Mouse (Mus musculus): Measurements from ENCODE around the gene Mov10. TPM values are rescaled to one million over a fixed set of nuclear protein-coding genes. Genes with fewer than 3 reads are reported as not detected.

Mov10 gene
- polyA plus RNA-seq, 1 experiment from 2014 or later = 13.8 TPM

DNA sequence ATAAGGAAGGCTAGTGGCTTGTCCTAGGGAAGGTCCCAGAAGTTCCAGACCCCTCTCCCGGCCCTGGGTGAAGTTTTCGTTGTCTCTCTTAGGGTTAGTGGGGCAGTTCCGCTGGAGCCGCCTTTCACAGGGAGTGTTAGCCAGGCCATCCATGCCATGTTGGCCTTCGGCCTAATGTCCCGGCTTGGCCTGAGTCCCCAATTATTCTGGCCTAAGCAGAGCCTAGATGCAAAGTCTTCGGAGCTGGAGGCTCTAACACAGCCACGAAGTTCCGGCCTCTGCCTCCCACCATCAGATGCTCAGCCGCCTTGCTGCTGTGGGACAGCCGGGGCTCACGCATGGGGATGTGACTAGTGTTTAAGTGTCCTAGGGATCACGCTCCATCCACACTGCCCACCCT is 28.5 kb downstream of the Mov10 start:
- WGBS = 42% methylated on average over 13 of the region's 13 CpGs
- peak overlapping the region; percentile 62 for H3K27ac ChIP-seq (replicated peaks)
- H3K4me3 ChIP-seq = peak overlapping the region; percentile 45
- peak overlapping the region; percentile 72 for H3K9ac ChIP-seq
- H3K4me1 ChIP-seq (replicated peaks) = peaks cover 66% of the 10 kb centered on the region
- H3K36me3 ChIP-seq = no peaks in the 10 kb centered on the region
- no peak for ATAC-seq (ENCODE audit: low read depth)
- peaks cover 24% of the 10 kb centered on the region for H3K27me3 ChIP-seq
- no peaks in the 10 kb centered on the region for H3K9me3 ChIP-seq
- H3K4me2 ChIP-seq = peak overlapping the region; percentile 86

GRCm38 (mm10) chr3:104789312-104789605 is 29.1 kb downstream of the Mov10 start:
- Histone ChIP-seq H3K4me2 (peak overlapping the region; percentile 86), H3K36me3 (no peaks in the 10 kb centered on the region), H3K4me1 (replicated peaks) (peaks cover 61% of the 10 kb centered on the region), H3K9me3 (no peaks in the 10 kb centered on the region), H3K4me3 (peak overlapping the region; percentile 45), H3K27me3 (peaks cover 30% of the 10 kb centered on the region), H3K27ac (replicated peaks) (peak overlapping the region; percentile 62), H3K9ac (peak overlapping the region; percentile 72)
- WGBS = 3% methylated on average over 10 of the region's 10 CpGs
- peak; percentile 24; the same call in 1 of the 2 replicates for ATAC-seq (ENCODE audit: low read depth)

DNA sequence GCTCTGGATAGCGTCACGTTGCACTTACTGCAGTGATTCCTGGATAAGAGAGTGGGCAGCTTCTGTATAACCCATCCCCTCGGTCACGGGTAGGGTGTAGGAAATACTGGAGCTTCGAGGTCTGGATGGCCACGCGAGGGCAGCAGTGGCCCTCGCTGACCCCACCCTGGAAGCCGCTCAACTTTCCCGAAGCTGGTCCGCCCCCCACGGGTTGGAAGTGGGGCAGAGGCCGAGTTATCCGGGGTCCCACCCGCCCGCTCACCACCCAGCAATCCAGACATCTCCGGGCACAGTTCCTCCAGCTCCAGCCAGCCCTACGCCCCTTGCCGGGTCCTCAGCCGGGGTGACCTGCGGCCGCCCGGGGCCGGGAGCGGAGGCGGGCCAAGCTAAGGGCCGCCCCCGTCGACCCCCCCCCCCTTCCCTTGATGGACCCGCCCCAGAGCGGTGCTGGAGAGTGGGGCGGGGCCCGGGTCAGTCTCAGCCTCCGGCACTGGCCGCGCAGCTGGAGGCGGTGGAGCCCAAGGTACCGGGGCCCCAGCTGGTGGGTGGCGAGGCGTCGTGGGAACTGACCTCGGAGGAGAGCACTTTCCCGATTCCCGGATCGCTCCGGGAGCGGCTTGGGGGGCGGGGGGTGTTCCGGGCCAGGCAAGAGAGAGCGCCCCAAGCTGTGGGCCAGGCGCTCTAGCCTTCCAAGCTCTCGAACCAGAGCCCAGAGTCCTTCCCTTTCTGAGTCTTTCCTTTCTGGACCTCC is 29.6 kb downstream of the Mov10 start:
- Histone ChIP-seq H3K4me2 (peak overlapping the region; percentile 86), H3K4me1 (replicated peaks) (peaks cover 55% of the 10 kb centered on the region), H3K4me3 (peak overlapping the region; percentile 45), H3K9me3 (no peaks in the 10 kb centered on the region), H3K27me3 (peaks cover 35% of the 10 kb centered on the region), H3K36me3 (no peaks in the 10 kb centered on the region), H3K27ac (replicated peaks) (peak overlapping the region; percentile 62), H3K9ac (peak overlapping the region; percentile 72)
- ATAC-seq (ENCODE audit: low read depth) = peak; percentile 84
- 0% methylated on average over 45 of the region's 52 CpGs for WGBS

DNA sequence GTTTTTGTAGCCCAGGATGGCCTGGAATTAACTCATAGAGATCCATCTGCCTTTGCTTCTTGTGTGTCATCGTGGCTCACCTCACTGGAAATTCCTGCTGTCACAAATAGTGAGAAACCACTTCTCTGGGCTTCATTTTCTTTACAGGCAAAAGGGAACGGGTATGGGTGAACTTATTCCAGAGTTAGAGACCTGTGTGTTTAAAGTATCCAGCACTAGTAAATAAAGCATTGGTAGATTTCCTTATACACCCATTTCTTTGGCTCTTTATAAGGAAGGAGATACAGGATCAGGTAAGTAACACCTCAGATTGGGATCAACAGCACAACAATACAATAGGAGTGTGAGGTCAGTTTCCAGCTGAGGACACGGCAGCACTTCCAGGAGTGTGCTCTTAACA is 30.3 kb downstream of the Mov10 start, which contains the start of gene Rhoc:
Gene Rhoc, plus strand, starts transcription at position 301 of the 400 bp plus-strand sequence.
- H3K4me3 ChIP-seq = peak within 1 kb of the TSS; percentile 45
- H3K27ac ChIP-seq (replicated peaks) = peak within 1 kb of the TSS; percentile 62
- H3K27me3 ChIP-seq = peaks cover 42% of the 10 kb centered on the region
- peak within 1 kb of the TSS; percentile 86 for H3K4me2 ChIP-seq
- WGBS = 39% methylated on average over 3 of the region's 3 CpGs
- H3K4me1 ChIP-seq (replicated peaks) = peaks cover 49% of the 10 kb centered on the region
- no peaks in the 10 kb centered on the region for H3K36me3 ChIP-seq
- ATAC-seq (ENCODE audit: low read depth) = no peak
- H3K9me3 ChIP-seq = no peaks in the 10 kb centered on the region
- peak within 1 kb of the TSS; percentile 72 for H3K9ac ChIP-seq

GRCm38 (mm10) chr3:104785284-104785683 is 33.1 kb downstream of the Mov10 start:
- Histone ChIP-seq H3K4me1 (replicated peaks) (peaks cover 42% of the 10 kb centered on the region), H3K9me3 (no peaks in the 10 kb centered on the region), H3K4me2 (no peak overlapping the region), H3K9ac (no peak overlapping the region), H3K27me3 (peaks cover 70% of the 10 kb centered on the region), H3K27ac (replicated peaks) (no peak overlapping the region), H3K4me3 (no peak overlapping the region), H3K36me3 (no peaks in the 10 kb centered on the region)
- no peak for ATAC-seq (ENCODE audit: low read depth)
- WGBS = 85% methylated on average over 6 of the region's 6 CpGs

- Histone ChIP-seq H3K9me3 (no peaks in the 10 kb centered on the region), H3K36me3 (no peaks in the 10 kb centered on the region), H3K27ac (replicated peaks) (no peak overlapping the region), H3K4me2 (no peak overlapping the region), H3K4me1 (replicated peaks) (peaks cover 29% of the 10 kb centered on the region), H3K4me3 (no peak overlapping the region), H3K9ac (no peak overlapping the region), H3K27me3 (peaks cover 71% of the 10 kb centered on the region)
- 40% methylated on average over 14 of the region's 14 CpGs for WGBS
- ATAC-seq (ENCODE audit: low read depth) = no peak
Measured at GRCm38 (mm10) chr3:104783971-104784500, 34.3 kb downstream of the Mov10 start.

DNA sequence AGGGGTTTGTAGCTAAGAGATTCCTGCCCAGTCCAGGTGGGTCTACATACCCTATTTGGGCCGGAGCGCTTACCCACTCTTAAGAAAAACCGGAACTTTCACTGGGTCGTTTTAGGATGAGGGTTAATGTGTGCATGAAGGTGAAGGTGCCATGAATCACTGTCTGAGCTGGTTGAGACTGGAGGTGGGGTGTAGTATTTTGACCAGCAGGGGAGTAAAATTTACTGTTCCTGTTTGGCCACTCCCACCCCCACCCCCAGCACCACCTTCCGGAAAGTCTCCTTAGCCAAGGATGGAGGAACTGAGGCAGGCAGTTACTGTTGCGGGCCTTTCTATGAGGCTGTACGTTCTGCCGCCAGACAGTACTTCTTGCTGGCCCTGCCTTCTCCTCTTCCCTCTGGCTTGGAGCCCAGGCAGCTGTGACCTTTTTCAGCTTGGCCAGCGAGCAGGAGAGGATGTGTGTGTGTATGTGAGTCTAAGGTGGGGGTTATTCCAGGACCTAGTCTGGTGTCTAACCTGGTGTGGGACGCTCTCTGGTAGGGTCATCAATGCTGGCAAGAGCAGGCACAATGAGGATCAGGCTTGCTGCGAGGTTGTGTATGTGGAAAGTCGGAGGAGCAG is 36.2 kb downstream of the Mov10 start:
- Histone ChIP-seq H3K27ac (replicated peaks) (no peak overlapping the region), H3K9me3 (no peaks in the 10 kb centered on the region), H3K9ac (no peak overlapping the region; the same call in 1 of the 2 replicates), H3K27me3 (peaks cover 89% of the 10 kb centered on the region), H3K4me3 (peak overlapping the region; percentile 43; the same call in 1 of the 2 replicates), H3K36me3 (no peaks in the 10 kb centered on the region), H3K4me1 (replicated peaks) (peaks cover 25% of the 10 kb centered on the region), H3K4me2 (peak overlapping the region; percentile 78)
- no peak for ATAC-seq (ENCODE audit: low read depth)
- WGBS = 13% methylated on average over 12 of the region's 12 CpGs

GRCm38 (mm10) chr3:104781471-104781903 is 36.9 kb downstream of the Mov10 start, which contains the start of gene Fam19a3:
Gene Fam19a3 (minus strand): TSS chr3:104781840.
- H3K27me3 ChIP-seq = peaks cover 96% of the 10 kb centered on the region
- no peaks in the 10 kb centered on the region for H3K36me3 ChIP-seq
- H3K4me1 ChIP-seq (replicated peaks) = peaks cover 29% of the 10 kb centered on the region
- H3K9ac ChIP-seq = peak within 1 kb of the TSS; percentile 64
- peak within 1 kb of the TSS; percentile 78 for H3K4me2 ChIP-seq
- H3K27ac ChIP-seq (replicated peaks) = no peak within 1 kb of the TSS
- no peak for ATAC-seq (ENCODE audit: low read depth)
- under 1% methylated on average over 26 of the region's 26 CpGs for WGBS
- H3K4me3 ChIP-seq = peak within 1 kb of the TSS; percentile 43
- no peaks in the 10 kb centered on the region for H3K9me3 ChIP-seq

DNA sequence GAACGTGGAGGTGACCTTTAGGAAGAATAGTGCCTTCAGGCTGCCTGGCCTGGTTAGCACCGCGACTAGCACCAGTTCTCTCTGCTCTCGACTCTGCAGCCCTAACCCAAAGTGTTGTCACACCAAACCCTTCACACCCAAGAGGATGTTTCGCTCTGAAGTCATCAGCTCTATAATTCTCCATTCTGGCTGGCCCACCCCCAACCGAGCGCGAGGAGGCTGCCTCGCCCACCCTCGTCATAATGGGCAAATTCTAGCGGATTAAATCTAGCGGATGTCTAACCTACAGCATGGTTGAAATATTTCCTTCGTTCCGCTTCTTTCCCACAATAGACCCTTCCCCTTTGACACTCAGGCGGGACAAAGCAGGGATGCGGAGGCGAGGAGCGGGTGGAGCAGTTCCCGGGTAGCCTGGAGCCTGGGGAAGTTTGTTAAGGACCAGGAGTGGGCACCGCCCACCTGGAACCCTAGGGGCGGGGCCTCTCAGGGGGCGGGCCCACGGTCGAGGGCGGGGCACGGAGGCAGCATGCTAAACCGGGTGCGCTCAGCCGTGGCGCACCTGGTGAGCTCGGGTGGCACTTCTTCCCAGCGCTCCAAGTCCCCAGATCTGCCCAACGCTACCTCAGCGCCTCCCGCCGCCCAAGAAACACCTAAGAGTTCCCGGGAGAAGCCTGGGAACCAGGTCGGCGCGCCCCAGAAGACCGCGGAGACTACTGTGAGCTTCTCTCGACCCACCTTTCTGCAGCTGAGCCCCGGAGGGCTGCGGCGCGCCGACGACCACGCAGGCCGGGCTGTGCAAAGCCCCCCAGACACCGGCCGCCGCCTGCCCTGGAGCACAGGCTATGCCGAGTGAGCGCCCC is 37.6 kb downstream of the Mov10 start, which contains the start of gene Ppm1j:
Gene Ppm1j, plus strand, starts transcription at position 496 of the 860 bp plus-strand sequence.
- Histone ChIP-seq H3K4me1 (replicated peaks) (peaks cover 29% of the 10 kb centered on the region), H3K27me3 (peaks cover 98% of the 10 kb centered on the region), H3K9ac (peak within 1 kb of the TSS; percentile 64), H3K4me2 (peak within 1 kb of the TSS; percentile 78), H3K27ac (replicated peaks) (no peak within 1 kb of the TSS), H3K9me3 (no peaks in the 10 kb centered on the region), H3K4me3 (peak within 1 kb of the TSS; percentile 43), H3K36me3 (no peaks in the 10 kb centered on the region)
- WGBS = 1% methylated on average over 56 of the region's 56 CpGs
- ATAC-seq (ENCODE audit: low read depth) = 0 out of 2 replicates have a peak, but pooled peaks have one; percentile 41

- peaks cover 95% of the 10 kb centered on the region for H3K27me3 ChIP-seq
- H3K4me3 ChIP-seq = no peak overlapping the region
- no peak for ATAC-seq (ENCODE audit: low read depth)
- no peak overlapping the region for H3K27ac ChIP-seq (replicated peaks)
- no peaks in the 10 kb centered on the region for H3K9me3 ChIP-seq
- H3K4me2 ChIP-seq = no peak overlapping the region
- H3K4me1 ChIP-seq (replicated peaks) = peaks cover 29% of the 10 kb centered on the region
- under 1% methylated on average over 7 of the region's 7 CpGs for WGBS
- no peaks in the 10 kb centered on the region for H3K36me3 ChIP-seq
- H3K9ac ChIP-seq = no peak overlapping the region
Measured at GRCm38 (mm10) chr3:104779949-104780348, 38.4 kb downstream of the Mov10 start.

DNA sequence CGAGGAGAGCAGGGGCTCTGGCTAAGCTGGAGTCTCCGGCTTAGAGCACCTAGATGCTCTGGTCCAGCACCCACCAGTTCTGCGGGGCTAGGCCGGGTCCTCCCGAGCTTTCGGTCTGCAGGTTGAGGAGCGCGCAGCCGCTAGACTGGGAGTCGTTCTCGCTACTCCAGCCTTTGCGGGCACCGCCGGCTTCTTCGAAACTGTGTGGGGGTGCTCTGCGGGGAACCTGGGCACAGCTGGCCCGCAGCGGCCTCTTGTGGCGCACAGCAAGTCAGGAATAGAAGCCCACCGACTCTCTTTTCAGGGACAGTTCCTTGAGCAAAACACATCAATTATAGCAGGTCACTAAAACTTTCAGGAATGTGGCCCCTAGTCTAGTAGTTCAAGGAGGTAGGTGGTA is 41.0 kb downstream of the Mov10 start:
- no peak for ATAC-seq (ENCODE audit: low read depth)
- WGBS = 1% methylated on average over 20 of the region's 20 CpGs
- H3K9ac ChIP-seq = peak overlapping the region; percentile 56
- peaks cover 74% of the 10 kb centered on the region for H3K27me3 ChIP-seq
- H3K4me3 ChIP-seq = peak overlapping the region; percentile 36
- H3K9me3 ChIP-seq = no peaks in the 10 kb centered on the region
- no peaks in the 10 kb centered on the region for H3K36me3 ChIP-seq
- no peak overlapping the region for H3K27ac ChIP-seq (replicated peaks)
- H3K4me2 ChIP-seq = peak overlapping the region; percentile 63
- peaks cover 29% of the 10 kb centered on the region for H3K4me1 ChIP-seq (replicated peaks)

Data from neural tube, embryonic 13.5 days (tissue).